In genomic region chr3:93597970-93598369, GRCm38 (mm10) we compare ENCODE assay signal across 20 mouse cellular contexts. TPM values are rescaled to one million over a fixed set of nuclear protein-coding genes. Genes with fewer than 3 reads are reported as not detected.
DNase-seq lines count a peak whose midpoint lies in the region; ATAC-seq and TF ChIP-seq lines count a peak whose summit lies in the region.
"Had no signal": no experiment of that assay in that cellular context is flagged by ENCODE, and none has a peak within 500 bp of the region (broad histone marks: within the 10 kb centered on the region; RNA-seq: fewer than 3 reads in every experiment).

No protein-coding gene starts in this region.

- in situ Hi-C loops in CH12.LX (cut with MboI; ENCODE audit: low pct_ligation_motif_present, low pct_unique_long_range_greater_than_20kb, low sequenced_read_pairs) = no loop called here

- H3K27ac ChIP-seq in heart, embryonic 13.5 days (replicated peaks) = peak overlapping the region; percentile 56; the same call in 1 of the 2 replicates
- H3K27ac ChIP-seq in CH12.LX (ENCODE audit: insufficient read depth, low read depth) = peak overlapping the region; percentile 48; the same call in 1 of the 2 replicates
- peak overlapping the region; percentile 52 for H3K27ac ChIP-seq in olfactory bulb, adult 2 months (ENCODE audit: insufficient read depth, low read depth, low read length)
- no peak overlapping the region for H3K27ac ChIP-seq in cerebellum, adult 2 months (ENCODE audit: insufficient read depth, low read length)
- H3K27ac ChIP-seq: liver, embryonic 15.5 days had no signal

- H3K27me3 ChIP-seq in heart, embryonic 13.5 days (replicated peaks) = no peaks in the 10 kb centered on the region
- no peaks in the 10 kb centered on the region for H3K27me3 ChIP-seq in CH12.LX (replicated peaks)
- no peaks in the 10 kb centered on the region for H3K27me3 ChIP-seq in cerebellum, adult 2 months (ENCODE audit: control insufficient read depth, insufficient read depth, low read length)
- H3K27me3 ChIP-seq: liver, embryonic 15.5 days; megakaryocyte, embryonic 14.5 days had no signal

- TF ChIP-seq RAD21 in CH12.LX (IDR thresholded peaks at IDR 0.05; ENCODE audit: low read depth, low read length) = no peak

- 80% methylated on average over 7 of the region's 7 CpGs for WGBS in heart, embryonic 13.5 days
- 76% methylated on average over 7 of the region's 7 CpGs for WGBS in olfactory bulb, adult 2 months
- 83% methylated on average over 7 of the region's 7 CpGs for WGBS in cerebellum, adult 2 months

- H3K79me2 ChIP-seq in CH12.LX (replicated peaks; ENCODE audit: control insufficient read depth, extremely low read depth, insufficient read depth, poor library complexity, severe bottlenecking) = no peaks in the 10 kb centered on the region

- no peak overlapping the region for H3K9ac ChIP-seq in heart, embryonic 13.5 days
- H3K9ac ChIP-seq in CH12.LX (ENCODE audit: insufficient read depth, low read depth) = no peak overlapping the region
- H3K9ac ChIP-seq: liver, embryonic 15.5 days had no signal

- no peak for TF ChIP-seq POLR2A in CH12.LX (IDR thresholded peaks at IDR 0.05; ENCODE audit: low read depth, low read length)
- no peak for TF ChIP-seq POLR2A in olfactory bulb, adult 2 months (IDR thresholded peaks at IDR 0.05; ENCODE audit: insufficient read depth, low read depth, low read length)
- no peak for TF ChIP-seq POLR2A in cerebellum, adult 2 months (IDR thresholded peaks at IDR 0.05; ENCODE audit: borderline replicate concordance, insufficient read depth, low read length)

- TF ChIP-seq EP300 in CH12.LX (IDR thresholded peaks at IDR 0.05; ENCODE audit: low read length) = no peak

- H3K4me1 ChIP-seq in heart, embryonic 13.5 days = peaks cover 12% of the 10 kb centered on the region
- H3K4me1 ChIP-seq in CH12.LX (ENCODE audit: control insufficient read depth in 1 of 2, insufficient read depth in 2 of 2) = peaks cover 10 to 43% of the 10 kb centered on the region in 2 experiments
- peaks cover 6% of the 10 kb centered on the region; the same call in 1 of the 2 replicates for H3K4me1 ChIP-seq in olfactory bulb, adult 2 months (ENCODE audit: control insufficient read depth, insufficient read depth, low read length)
- no peaks in the 10 kb centered on the region for H3K4me1 ChIP-seq in cerebellum, adult 2 months (ENCODE audit: control insufficient read depth, insufficient read depth, low read length)

- no peak for ATAC-seq in heart, embryonic 13.5 days (ENCODE audit: extremely low read depth, insufficient number of reproducible peaks, low FRiP score, low TSS enrichment)

- TF ChIP-seq CTCF in CH12.LX (conservative IDR thresholded peaks at IDR 0.05 in 1 of 2, IDR thresholded peaks at IDR 0.05 in 1 of 2; ENCODE audit: low read depth in 2 of 2, low read length in 2 of 2) = no peak
- TF ChIP-seq CTCF in olfactory bulb, adult 2 months (IDR thresholded peaks at IDR 0.05; ENCODE audit: insufficient read depth, low read depth, low read length) = no peak
- no peak for TF ChIP-seq CTCF in cerebellum, adult 2 months (IDR thresholded peaks at IDR 0.05; ENCODE audit: borderline replicate concordance, insufficient read depth, low read depth, low read length)

- H3K9me3 ChIP-seq in heart, embryonic 13.5 days = no peaks in the 10 kb centered on the region
- H3K9me3 ChIP-seq in CH12.LX (replicated peaks; ENCODE audit: low read length) = peaks cover 6% of the 10 kb centered on the region
- H3K9me3 ChIP-seq: liver, embryonic 15.5 days had no signal

- no peaks in the 10 kb centered on the region for H3K36me3 ChIP-seq in heart, embryonic 13.5 days
- H3K36me3 ChIP-seq in CH12.LX (replicated peaks in 1 of 2; ENCODE audit: control insufficient read depth in 1 of 2, insufficient read depth in 1 of 2, low read length in 1 of 2) = no peaks in the 10 kb centered on the region
- H3K36me3 ChIP-seq: liver, embryonic 15.5 days had no signal

- no peak overlapping the region for H3K4me3 ChIP-seq in heart, embryonic 13.5 days
- no peak overlapping the region for H3K4me3 ChIP-seq in CH12.LX (replicated peaks in 1 of 3; ENCODE audit: low read depth in 2 of 3, low read length in 2 of 3, poor library complexity in 1 of 3)
- no peak overlapping the region for H3K4me3 ChIP-seq in olfactory bulb, adult 2 months (ENCODE audit: insufficient read depth, low read depth, low read length)
- no peak overlapping the region for H3K4me3 ChIP-seq in cerebellum, adult 2 months (replicated peaks; ENCODE audit: insufficient read depth, low read depth, low read length)
- H3K4me3 ChIP-seq: liver, embryonic 15.5 days; megakaryocyte, embryonic 14.5 days had no signal

- no peak for DNase-seq in heart, adult 9 months (ENCODE audit: low spot score in 2 of 2)
- DNase-seq in kidney, postnatal 4 days = peak; percentile 11 to 21
- DNase-seq in kidney, postnatal 14 days = no peak
- DNase-seq in CH12.LX (ENCODE audit: extremely low read depth) = peak; percentile 63
- DNase-seq in adrenal gland, postnatal 10 days = no peak
- DNase-seq in cerebellum, adult 2 months = no peak
- DNase-seq: cerebellum, adult 18-20 months; gastrocnemius, postnatal 10 days had no signal

- H3K4me2 ChIP-seq in heart, embryonic 13.5 days = no peak overlapping the region
- H3K4me2 ChIP-seq in CH12.LX (ENCODE audit: insufficient read depth, low read depth, poor library complexity, severe bottlenecking) = peak overlapping the region; percentile 74; the same call in 1 of the 2 replicates
- H3K4me2 ChIP-seq: liver, embryonic 15.5 days had no signal

- dilution Hi-C loops in CH12.LX (cut with MboI; ENCODE audit: extremely low pct_ligation_motif_present, extremely low pct_unique_long_range_greater_than_20kb, low sequenced_read_pairs) = no loop called here

TF ChIP-seq in CH12.LX, 34 proteins besides CTCF, POLR2A, EP300 and RAD21:
- TF ChIP-seq JUND (conservative IDR thresholded peaks at IDR 0.05; ENCODE audit: low read depth, low read length) = peak; percentile 57; the same call in 1 of the 2 replicates
- TF ChIP-seq ETS1 (conservative IDR thresholded peaks at IDR 0.05; ENCODE audit: low read depth, low read length) = peak; percentile 28
- no peak for TF ChIP-seq NELFE (IDR thresholded peaks at IDR 0.05; ENCODE audit: low read depth, low read length)
- TF ChIP-seq MAZ (IDR thresholded peaks at IDR 0.05; ENCODE audit: low read depth, low read length) = 0 out of 2 replicates have a peak, but pooled peaks have one; percentile 25
- TF ChIP-seq CHD1 (IDR thresholded peaks at IDR 0.05; ENCODE audit: low read depth, low read length) = no peak
- peak; percentile 81 for TF ChIP-seq IRF4 (IDR thresholded peaks at IDR 0.05; ENCODE audit: low read depth, low read length)
- no peak for TF ChIP-seq ZKSCAN1 (IDR thresholded peaks at IDR 0.05; ENCODE audit: borderline replicate concordance, low read depth, low read length)
- no peak for TF ChIP-seq MAFK (IDR thresholded peaks at IDR 0.05; ENCODE audit: insufficient replicate concordance, low read length)

RNA-seq across cellular contexts. Expression of gene S100a10, which starts 43.1 kb away (rescaled TPM):
- 197 and 200 TPM in 2 replicates for polyA plus RNA-seq in heart, embryonic 13.5 days (2015; fragmentation: Nextera tagmentation; extraction: Ambion mirVana)
- total RNA-seq in CH12.LX (2012; rRNA removed) (352 and 369 TPM in 2 replicates), CH12.LX (2014; rRNA removed) (429 and 518 TPM in 2 replicates)
- polyA plus RNA-seq in CH12.LX (2012; ENCODE audit: insufficient read length, low read depth) = 213 and 259 TPM in 2 replicates
- not detected in 2 replicates for polyA plus RNA-seq in olfactory bulb, adult 2 months (2012; ENCODE audit: insufficient read depth, insufficient read length, low replicate concordance, missing spikeins)
- total RNA-seq in adrenal gland, postnatal 10 days (2021) = 100 to 1,000 TPM; 204 to 207 TPM
- polyA plus RNA-seq in cerebellum, adult 2 months (2012; rRNA removed) = 60.1 and 60.6 TPM in 2 replicates

RNA-seq across cellular contexts. Expression of gene Tdpoz2, which starts 54.5 kb away (rescaled TPM):
- not detected in 2 replicates for polyA plus RNA-seq in heart, embryonic 13.5 days (2015; fragmentation: Nextera tagmentation; extraction: Ambion mirVana)
- total RNA-seq in CH12.LX (2012; rRNA removed) (not detected in 2 replicates), CH12.LX (2014; rRNA removed) (not detected in 2 replicates)
- not detected in 2 replicates for polyA plus RNA-seq in CH12.LX (2012; ENCODE audit: insufficient read length, low read depth)
- not detected in 2 replicates for polyA plus RNA-seq in olfactory bulb, adult 2 months (2012; ENCODE audit: insufficient read depth, insufficient read length, low replicate concordance, missing spikeins)
- total RNA-seq in adrenal gland, postnatal 10 days (2021) = 1 to 10 TPM; 1.3 to 2.1 TPM
- polyA plus RNA-seq in cerebellum, adult 2 months (2012; rRNA removed) = not detected in 2 replicates
- total RNA-seq: gastrocnemius, postnatal 10 days; layer of hippocampus, postnatal 25 days; left cerebral cortex, postnatal 4 days; monocyte, adult 5-6 weeks; neutrophil, adult 5-6 weeks had no signal
- polyA plus RNA-seq: C2C12; cortical plate, adult 2 months; forebrain, embryonic 16.5 days; hindbrain, embryonic 11.5 days; liver, embryonic 15.5 days had no signal

Comparison
In these comparisons a context has a peak if more than half of its experiments do, and no peak if none do; other contexts are left out.
1. DNase-seq: peak in kidney, postnatal 4 days (2 of 2) and CH12.LX (single experiment); none in heart, adult 9 months (0 of 2), kidney, postnatal 14 days (single experiment), adrenal gland, postnatal 10 days (single experiment) and cerebellum, adult 2 months (0 of 2).